Mouse (Mus musculus) kidney, adult 9 months (tissue): ENCODE measurements around the gene Ddrgk1.
"Not testable (repeated sequence)": the region's sequence is repeated elsewhere in the genome, so short reads cannot be mapped to it uniquely, and the experiment has no call there.

Experiments used
- DNase-seq: peaks from one replicate; pipeline ENCODE4 v3.0.0; 2022

Gene Ddrgk1

DNA sequence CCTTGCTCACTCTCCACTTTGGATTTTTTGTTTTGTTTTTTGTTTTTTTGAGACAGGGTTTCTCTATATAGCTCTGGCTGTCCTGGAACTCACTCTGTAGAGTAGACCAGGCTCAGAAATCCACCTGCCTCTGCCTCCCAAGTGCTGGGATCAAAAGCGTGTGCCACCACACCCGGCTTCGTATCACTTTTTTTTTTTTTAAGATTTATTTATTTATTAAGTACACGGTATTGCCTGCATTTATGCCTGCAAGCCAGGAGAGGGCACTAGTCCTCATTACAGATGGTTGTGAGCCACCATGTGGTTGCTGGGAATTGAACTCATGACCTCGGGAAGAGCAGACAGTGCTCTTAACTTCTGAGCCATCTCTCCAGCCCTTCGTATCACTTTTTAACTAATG lies 15.4 kb downstream of the Ddrgk1 start:
- not testable (repeated sequence) for DNase-seq

DNA sequence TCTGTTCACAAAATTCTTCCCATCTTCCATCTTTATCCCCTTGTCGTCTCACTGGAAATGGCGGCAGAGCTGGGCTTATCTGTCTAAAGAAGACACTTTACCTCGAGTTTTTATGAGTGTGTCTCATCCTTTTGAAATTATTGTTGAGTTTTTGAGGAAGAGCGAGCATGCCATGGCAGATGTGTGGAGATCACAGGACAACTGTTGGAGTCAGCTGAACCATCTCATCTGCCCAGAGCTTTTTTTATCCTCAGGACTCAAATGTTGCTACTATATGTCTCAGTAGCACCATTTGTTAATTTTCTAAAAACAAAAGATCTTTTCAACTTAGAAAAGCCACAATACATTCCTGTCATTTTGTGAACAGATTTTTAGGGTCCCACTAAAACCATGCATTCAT lies 19.3 kb downstream of the Ddrgk1 start:
- no peak for DNase-seq

DNA sequence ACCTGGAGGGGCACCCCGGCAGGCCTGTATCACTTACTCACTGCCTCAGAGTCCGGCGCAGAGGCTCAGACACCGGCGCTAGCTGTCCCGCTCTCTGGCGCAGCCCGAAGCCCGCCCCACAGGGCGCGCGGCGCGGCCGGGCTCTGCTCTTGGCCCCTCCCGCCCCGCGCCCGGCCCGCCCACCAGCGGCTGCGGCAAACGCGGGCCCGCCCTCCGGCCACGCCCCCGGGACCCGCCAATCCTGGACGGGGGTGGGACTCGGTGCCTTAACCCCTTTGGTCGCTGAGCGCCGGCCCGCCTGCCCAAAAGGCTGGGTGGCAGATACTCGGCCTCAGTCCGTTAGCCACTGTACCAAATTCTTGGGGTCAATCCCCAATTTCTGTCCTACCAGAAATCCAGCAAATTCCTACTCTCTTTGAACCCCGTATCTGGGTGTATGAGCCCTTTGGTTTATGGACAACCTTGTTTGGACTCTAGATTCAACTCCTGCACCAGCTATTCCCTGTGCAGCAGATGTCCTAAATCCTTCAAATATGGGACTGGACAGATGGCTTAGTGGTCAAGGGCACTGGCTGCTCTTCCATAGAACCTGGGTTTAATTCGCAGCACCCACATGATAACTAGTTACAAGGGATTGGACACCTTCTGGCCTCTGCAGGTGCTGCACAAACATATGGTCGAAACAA lies 21.6 kb downstream of the Ddrgk1 start, which contains the start of gene Lzts3:
TSS of gene Lzts3 (minus strand) at position 120 of the 686 bp plus-strand sequence.
- peak; percentile 95 for DNase-seq

DNA sequence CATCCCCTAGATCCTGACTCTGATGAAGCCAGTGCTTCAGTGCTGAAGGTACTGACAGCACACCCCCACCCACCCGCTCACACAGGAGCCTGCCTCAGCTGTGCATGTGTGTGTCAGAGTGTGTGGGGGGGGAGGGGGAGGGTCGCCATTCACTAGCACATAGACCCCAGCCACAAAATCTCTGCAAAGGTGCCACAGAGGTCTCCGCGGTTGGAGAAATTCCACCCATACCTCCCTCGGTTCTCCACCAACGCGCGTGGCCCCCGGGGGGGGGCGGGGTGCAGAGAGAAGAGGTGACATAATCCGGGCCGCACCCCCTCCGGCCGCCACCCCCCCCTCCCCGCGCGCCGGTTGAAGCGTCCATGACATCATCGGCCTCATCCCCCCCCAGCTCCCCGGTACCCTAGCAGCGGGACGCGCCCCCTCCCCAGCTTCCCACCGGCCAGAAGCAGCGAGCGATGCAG lies 22.2 kb downstream of the Ddrgk1 start:
- no peak for DNase-seq

DNA sequence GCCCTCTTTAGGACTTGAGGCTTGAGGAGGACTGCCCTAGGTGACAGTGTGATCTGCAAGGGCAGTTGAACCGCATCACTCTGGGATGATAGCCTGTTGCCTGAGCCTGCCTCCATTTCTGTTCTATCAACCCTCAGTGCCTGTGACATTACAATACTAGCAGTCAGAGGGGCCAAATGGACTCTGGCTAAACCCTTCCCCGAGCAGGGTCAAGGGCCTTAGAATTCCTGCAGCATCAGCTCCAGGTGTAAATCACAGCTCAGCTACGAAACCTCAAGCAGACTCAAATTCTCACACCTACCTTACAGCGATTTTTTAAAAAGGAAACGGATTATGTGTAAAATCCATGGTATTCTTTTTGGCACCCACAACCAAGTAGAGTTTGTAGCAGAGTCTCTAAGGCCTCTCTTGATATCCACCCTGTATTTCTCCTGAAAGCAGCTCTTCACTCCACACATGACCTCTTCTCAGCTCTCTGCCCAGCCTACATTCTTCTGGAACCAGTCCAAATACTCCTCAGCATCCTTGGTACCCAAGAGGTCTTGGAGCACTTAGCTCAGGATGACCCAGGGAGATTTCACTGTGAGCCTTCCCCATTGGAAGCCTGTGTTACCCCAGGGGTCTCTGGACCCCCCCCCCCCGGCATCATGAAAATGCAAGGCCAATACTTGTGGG lies 23.0 kb downstream of the Ddrgk1 start:
- DNase-seq, result peak; percentile 71

DNA sequence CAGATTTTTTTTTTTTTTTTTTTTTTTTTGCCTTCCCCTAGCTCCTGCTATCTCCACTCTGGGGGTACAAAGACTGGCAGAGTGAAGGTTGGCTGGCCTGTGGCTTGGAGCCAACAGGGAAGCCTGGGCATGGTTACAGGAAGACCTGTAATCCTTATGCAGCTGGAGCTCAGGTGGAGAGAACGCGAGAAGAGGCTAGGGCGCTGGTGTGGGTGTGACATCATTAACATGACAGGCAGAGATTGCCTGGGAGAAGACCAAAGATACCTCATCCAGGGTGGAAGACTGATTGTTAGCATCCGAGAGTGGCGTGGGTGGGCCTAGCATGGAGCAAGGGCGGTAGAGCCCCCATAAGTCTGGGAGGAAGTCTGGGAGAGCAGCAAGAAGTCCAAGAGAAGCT lies 25.2 kb downstream of the Ddrgk1 start:
- DNase-seq, result peak; percentile 56

DNA sequence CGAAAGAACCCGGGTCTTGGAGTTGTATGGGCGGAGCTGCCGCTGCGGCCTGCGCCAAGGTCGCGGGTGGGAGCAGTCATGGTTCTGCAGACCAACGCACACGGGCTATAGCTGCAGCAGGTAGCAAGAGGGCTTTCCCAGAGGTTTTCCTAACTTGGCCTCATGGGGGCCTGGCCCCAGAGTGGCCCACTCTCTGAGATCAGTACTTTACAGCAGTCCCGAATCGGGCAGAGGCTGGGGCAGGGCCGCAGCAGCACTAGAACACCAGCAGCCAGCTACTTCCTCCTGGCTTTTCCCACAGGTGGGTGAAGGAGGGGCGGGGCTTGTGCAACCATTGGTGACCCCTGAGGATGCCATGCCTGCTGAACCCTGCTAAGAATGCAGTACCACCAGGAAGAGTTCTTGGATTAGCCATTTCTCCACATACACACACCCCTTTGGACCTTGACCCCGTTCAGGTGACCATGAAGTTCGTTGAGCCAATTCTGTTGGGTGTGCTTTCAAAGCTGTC lies 26.3 kb downstream of the Ddrgk1 start:
- peak; percentile 98 for DNase-seq

DNA sequence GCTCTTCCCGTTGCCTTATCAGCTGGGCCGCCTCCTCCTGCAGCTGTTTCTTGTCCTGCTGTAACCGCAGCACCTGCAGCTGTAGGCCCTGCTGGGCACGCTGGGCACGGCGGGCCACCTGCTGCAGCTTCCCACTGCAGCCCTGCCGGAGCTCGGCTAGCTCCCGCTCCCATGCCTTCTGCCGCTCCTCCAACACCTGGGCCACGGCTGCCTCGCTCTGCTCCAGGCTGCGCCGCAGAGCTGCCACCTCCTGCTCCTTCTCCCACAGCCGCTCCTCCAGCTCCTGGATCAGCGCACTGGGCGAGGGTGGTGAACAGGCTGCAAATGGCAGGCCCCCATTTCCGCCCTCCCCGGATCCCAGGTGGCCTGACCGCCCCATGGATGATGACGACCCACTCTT lies 28.6 kb downstream of the Ddrgk1 start:
- DNase-seq, result peak; percentile 11

DNA sequence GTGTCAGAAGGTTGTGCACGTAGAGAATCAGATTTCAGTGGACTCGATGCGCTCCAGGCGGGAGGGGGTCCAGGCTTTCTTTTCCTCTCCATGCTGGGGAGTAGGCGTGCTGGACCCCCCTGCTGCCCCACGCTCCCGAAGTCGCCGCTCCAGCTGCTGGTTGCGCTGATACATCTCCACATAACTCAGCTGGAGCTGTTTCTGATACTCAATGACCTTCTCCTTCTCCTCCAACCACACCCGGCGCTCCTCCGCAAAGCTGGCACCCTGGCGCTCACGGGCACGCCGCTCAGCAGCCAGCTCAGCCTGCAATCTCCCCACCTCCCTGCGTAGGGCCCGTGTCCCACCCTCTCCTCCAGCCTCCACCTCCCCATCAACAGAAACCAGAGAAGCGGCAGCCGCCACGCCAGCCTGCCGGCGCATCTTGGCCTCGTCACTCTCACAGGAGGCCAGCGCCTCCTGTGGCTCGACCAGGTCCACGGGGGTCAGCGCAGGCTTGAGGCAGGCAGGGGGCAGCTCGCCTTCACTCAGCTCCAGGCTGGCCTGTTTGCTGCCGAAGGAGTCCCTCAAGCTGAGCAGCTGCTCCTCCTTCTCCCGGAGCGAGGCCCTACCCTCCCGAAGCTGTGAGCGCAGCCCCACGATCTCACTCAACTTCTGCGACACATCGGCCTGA lies 29.6 kb downstream of the Ddrgk1 start:
- peak; percentile 19 for DNase-seq

DNA sequence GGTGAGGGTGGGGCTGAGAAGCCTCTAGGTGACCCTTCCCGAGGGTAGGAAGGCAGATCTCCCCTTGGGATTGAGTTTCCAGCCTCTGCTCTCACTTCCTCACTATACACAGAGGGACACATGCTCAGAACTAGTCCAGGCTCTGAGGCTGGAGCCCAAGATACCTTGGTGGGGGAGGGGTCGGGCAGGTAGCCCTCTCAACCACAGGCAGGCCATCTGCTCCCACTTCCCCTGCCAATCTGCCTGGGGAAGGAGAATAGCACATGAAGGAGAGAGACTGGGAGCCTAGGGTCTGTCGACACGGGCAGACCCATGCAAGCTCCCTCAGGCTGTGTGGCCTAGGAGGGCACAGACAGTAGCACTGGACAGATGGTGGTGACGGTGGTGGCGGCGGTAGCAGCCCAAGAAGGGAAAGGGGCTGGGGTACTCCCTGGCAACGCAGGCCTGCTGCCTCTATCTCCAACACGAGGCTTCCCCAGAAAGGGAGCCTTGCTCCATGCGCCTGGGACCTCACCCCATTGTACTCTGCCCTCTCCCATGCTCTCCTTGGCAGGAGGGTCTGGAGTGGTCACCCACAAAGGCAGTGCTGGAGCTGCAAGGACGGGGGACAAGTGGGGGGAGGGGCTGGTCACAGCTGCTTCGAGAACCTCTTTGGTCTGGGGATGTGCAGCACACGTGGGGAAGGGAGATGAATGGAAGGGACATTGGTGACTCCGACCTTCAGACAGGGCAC lies 30.3 kb downstream of the Ddrgk1 start:
- DNase-seq, result peak; percentile 19

DNA sequence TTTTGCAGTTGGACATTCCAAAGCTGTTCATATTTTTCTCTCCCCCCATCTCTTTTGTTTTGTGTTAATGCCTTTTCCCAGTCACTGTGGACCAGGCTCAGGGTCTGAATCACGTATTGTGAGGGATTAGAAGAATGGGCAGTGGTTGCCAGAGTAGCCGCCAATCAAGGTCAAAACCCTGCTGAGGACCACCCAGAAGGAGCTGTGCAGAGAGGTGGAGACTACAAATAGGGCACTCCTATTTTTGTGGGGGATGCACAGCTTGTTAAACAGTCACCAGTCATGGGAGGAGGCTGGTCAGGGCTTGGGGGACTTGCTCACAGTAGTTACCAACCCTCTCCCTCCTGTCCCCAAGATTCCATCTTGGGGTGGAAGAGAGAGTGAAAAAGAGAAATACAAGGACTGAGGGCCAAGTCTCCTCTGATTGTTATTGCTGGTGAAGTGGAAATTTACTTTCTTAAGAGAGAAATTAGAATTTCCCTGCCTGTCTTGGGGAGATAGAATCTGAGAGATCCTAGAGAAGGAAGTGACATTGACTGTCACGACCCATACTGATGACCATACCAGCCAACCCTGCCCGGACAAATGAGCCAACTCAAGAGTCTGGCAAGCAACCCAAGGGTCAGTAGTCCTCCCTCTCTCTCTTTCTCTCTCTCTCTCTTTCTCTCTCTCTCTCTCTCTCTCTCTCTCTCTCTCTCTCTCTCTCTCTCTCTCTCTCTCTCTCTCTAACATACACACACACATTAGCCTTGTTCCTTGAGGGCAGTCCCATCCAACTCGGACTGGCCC lies 31.4 kb downstream of the Ddrgk1 start:
- DNase-seq, result peak; percentile 31

DNA sequence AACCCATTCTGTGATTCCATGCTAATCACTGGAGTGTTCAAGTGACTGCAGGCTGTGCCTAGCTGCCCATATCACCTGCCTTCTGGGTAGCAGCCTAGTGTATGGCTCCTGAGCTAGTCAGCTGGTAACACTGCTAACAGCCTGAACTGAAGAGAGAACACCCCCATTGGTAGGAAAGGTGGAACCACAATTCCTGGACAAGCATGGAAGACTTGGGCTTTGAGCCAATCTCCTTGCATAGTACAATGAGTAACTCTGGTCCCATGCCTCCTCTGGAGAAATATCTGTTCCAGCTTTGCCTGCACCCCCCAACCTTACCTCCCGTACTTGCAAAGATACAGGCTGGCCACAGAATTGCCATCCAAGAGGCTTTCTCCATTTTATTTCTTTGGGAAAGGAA lies 32.0 kb downstream of the Ddrgk1 start:
- DNase-seq, result peak; percentile 86

DNA sequence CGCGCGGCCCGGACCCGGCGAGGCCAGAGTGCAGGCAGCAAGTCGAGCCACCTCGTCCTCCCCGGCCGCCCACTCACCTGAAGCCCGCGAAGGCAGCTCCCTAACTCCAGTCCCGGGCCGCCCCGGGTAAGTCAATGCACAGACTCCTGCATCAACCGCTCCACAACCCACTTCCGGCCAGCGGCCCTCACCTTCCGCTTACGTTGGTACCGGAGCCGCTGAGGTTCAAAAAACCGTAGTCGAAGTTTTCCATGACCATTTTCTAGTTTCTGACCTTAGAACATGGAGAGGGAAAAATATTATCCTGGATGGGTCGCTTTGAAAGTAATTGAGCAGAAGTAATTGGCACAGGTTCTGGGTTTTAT lies 34.6 kb downstream of the Ddrgk1 start, which contains the start of the genes Fastkd5 and Ubox5:
TSS of gene Fastkd5 (minus strand) at position 189 of the 365 bp plus-strand sequence.
TSS of gene Ubox5 (minus strand) at position 200 of the 365 bp plus-strand sequence.
- DNase-seq, result peak; percentile 94

DNA sequence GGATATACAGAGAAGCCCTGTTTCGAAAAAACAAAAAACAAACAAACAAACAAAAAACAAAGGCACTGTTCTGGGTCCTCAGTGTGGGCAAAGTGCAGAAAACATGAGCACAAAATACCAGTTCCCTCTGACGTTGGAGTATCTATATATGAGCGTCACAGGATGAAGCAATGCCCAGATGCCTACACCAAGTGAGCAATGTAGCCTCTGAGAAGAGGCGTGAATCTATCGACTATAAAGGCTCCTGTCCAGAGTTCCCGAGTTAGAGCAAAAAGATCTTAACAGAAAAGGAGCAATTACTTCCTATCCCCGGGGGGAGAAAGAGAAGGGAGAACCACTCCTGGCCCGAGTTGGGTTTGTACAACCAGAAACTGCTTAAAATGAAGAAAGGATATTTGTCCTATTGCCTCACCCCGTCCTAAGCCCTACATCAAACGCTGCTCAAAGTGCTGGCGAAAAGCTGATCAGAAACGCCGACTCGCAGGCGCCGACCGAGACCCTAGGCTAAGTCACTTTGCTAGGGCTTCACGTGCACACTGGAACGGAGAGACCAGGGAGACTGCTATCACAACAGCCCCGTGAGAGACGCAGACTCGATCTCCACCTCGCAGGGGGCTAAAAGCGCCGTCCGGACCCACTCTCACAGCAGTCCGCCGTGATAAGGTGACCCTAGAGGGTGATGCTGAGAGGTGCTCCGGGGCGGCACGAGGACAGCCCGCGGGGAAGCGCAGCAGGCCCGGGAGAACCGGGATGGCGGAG lies 35.2 kb downstream of the Ddrgk1 start:
- no peak for DNase-seq

DNA sequence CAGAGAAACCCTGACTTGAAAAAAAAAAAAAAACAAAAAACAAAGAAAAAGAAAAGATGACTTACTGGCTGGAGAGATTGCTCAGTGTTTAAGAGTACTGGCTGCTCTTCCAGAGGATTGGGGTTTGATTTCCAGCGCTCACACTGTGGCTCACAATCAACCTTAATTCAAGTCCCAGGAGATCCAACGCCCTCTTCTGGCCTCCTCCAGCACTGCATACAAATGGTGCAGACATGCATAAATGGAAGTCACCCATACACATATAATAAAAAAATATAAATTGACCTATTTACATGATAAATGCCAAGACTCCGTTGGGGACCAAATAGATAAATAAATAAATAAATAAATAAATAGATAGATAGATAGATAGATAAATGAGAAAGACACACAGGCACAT lies 36.0 kb downstream of the Ddrgk1 start:
- DNase-seq, result peak; percentile 26

DNA sequence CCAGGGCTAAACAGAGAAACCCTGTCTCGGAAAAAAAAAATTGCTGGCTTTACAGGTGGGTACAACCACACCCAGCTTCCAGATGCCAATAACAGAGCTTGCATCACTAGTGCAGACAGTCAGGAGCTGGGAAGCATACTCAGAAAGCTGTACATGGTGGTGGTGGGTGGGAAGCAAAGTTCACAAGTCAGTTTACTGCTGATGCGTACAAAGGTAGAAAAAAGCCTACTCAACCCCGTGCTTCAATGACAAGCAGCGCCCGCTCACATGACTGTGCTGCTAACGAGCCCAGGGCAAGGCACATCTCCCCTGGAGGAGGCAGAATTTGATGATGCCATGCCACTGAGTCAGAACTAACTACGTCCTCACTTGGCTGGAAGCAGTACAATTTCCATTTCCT lies 45.5 kb downstream of the Ddrgk1 start:
- peak; percentile 46 for DNase-seq

DNA sequence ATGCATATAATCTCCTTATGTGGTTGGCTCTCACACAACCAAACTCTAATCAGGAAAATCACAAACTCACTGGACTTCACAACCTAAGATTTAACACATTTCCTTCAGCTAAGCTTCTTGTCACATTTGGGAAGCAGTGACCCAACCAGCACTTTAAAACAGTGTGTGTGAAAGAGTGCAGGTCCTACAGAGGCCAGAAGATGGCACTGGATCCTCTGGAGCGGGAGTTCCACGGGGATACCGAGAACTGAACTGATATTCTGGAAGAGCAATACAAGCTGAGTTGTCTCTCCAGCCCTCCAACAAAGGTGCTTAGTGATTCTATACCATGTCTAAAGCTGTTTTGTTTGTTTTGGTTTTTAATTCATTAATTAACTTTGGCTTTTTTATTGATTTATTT lies 51.4 kb downstream of the Ddrgk1 start:
- peak; percentile 46 for DNase-seq
